Mouse (Mus musculus) layer of hippocampus, postnatal 10 days (tissue): ENCODE data around the gene 4930451I11Rik. TPM values are rescaled to one million over a fixed set of nuclear protein-coding genes. Genes with fewer than 3 reads are reported as not detected.

Experiments
- DNase-seq, 2 experiments: peaks; one replicate each; pipeline ENCODE4 v3.0.0; 2021; ENCODE audit warnings: low spot score in 2 of 2
- total RNA-seq, 2 experiments: library from RNA; stranded (reverse); gene quantifications; 2 replicates each; pipeline ENCODE4 v1.2.3; 2021

The 4930451I11Rik gene
- total RNA-seq, 2 experiments from 2014 or later: not detected

GRCm38 (mm10) chr7:126781661-126782370 is 49.6 kb downstream of the 4930451I11Rik start:
- DNase-seq: no peak

DNA sequence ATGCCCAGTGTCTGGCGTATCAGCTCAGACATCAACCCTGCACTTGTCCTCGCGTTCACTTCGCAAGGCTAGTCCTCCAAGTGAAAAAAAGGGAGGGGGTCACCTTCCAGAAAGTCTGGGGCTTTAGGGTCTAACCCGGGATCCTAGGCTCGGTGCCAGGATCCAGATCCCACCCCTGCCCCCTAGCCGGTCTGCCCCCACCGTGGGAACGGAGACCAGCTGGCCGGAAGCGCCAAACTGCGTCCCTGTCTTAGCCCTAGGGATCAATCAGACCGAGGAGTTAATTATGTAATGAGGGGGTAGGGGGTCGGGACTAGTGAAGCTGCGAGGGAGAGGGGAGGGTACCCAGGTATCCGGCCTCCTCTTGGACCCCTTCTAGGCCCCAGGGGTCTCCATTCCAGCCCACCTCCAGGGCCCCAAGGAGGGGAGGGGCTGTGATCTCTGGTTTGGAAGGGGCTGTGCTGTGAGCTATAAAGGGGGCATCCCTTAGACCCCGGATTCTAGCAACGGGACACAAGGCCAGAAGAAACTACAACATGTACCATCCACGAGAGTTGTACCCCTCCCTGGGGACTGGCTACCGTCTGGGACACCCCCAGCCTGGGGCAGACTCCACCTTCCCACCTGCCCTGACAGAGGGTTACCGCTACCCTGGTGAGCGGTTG is 50.3 kb downstream of the 4930451I11Rik start, which contains the start of gene Tbx6:
Gene Tbx6, plus strand, starts transcription at position 513 of the 665 bp plus-strand sequence.
- no peak for DNase-seq

Other genes with a start within 250 kb of the 4930451I11Rik start
- under 1 TPM; 0.43 to 0.51 TPM for gene Apobr, start 246.7 kb downstream of the 4930451I11Rik start, total RNA-seq
- 10 to 100 TPM; 20.8 to 23.2 TPM for gene Cln3, start 245.8 kb downstream of the 4930451I11Rik start, total RNA-seq
- not detected for gene Il27, start 236.7 kb downstream of the 4930451I11Rik start, total RNA-seq
- 1 to 10 TPM; 2.9 to 5.5 TPM for gene Nupr1, start 200.8 kb downstream of the 4930451I11Rik start, total RNA-seq
- gene Sgf29, start 182.3 kb downstream of the 4930451I11Rik start, total RNA-seq: 10 to 100 TPM; 27.1 to 36.3 TPM
- 1 to 10 TPM; 3.8 to 5.3 TPM for gene Sult1a1, start 155.2 kb downstream of the 4930451I11Rik start, total RNA-seq
- gene Bola2, start 136.2 kb downstream of the 4930451I11Rik start, total RNA-seq: 100 to 1,000 TPM; 114 to 137 TPM
- 10 to 100 TPM; 20.1 to 21.5 TPM for gene Slx1b, start 135.9 kb downstream of the 4930451I11Rik start, total RNA-seq
- gene Coro1a, start 123.9 kb downstream of the 4930451I11Rik start, total RNA-seq: 100 to 1,000 TPM; 145 to 151 TPM
- 100 to 1,000 TPM; 146 to 150 TPM for gene Mapk3, start 72.0 kb downstream of the 4930451I11Rik start, total RNA-seq
- gene Gdpd3, start 65.3 kb downstream of the 4930451I11Rik start, total RNA-seq: 1 to 10 TPM; 2.7 to 3.0 TPM
- gene Ypel3, start 54.7 kb downstream of the 4930451I11Rik start, total RNA-seq: 100 to 1,000 TPM; 150 to 152 TPM
- under 1 TPM; 0.62 to 0.69 TPM for gene Tbx6, start 50.2 kb downstream of the 4930451I11Rik start, total RNA-seq
- gene Ppp4c, start 39.1 kb downstream of the 4930451I11Rik start, total RNA-seq: 10 to 100 TPM; 56.2 to 64.6 TPM
- 100 to 1,000 TPM; 133 to 147 TPM for gene Fam57b, start 34.0 kb downstream of the 4930451I11Rik start, total RNA-seq
- gene Doc2a, start 15.8 kb upstream of the 4930451I11Rik start, total RNA-seq: 10 to 100 TPM; 54.0 to 54.1 TPM
- 10 to 100 TPM; 38.8 to 40.9 TPM for gene Hirip3, start 30.3 kb upstream of the 4930451I11Rik start, total RNA-seq
- gene Ino80e, start 30.7 kb upstream of the 4930451I11Rik start, total RNA-seq: 10 to 100 TPM; 56.1 to 58.8 TPM
- gene Taok2, start 53.1 kb upstream of the 4930451I11Rik start, total RNA-seq: 100 to 1,000 TPM; 147 to 167 TPM
- gene Tmem219, start 91.3 kb upstream of the 4930451I11Rik start, total RNA-seq: 10 to 100 TPM; 23.6 to 28.3 TPM
- gene Kctd13, start 97.2 kb upstream of the 4930451I11Rik start, total RNA-seq: 100 to 1,000 TPM; 151 to 152 TPM
- gene Asphd1, start 117.9 kb upstream of the 4930451I11Rik start, total RNA-seq: 10 to 100 TPM; 35.6 to 46.1 TPM
- 100 to 1,000 TPM; 273 to 305 TPM for gene Sez6l2, start 118.9 kb upstream of the 4930451I11Rik start, total RNA-seq
- gene Cdipt, start 144.3 kb upstream of the 4930451I11Rik start, total RNA-seq: 100 to 1,000 TPM; 129 to 149 TPM
- gene Cdiptos, start 144.5 kb upstream of the 4930451I11Rik start, total RNA-seq: under 1 TPM in 1 of 2 experiments, not detected in 1; 0.31 TPM
- 1 to 10 TPM; 5.6 to 6.2 TPM for gene Mvp, start 183.0 kb upstream of the 4930451I11Rik start, total RNA-seq
- gene Pagr1b, start 184.8 kb upstream of the 4930451I11Rik start, total RNA-seq: under 1 TPM in 1 of 2 experiments, not detected in 1; 0.62 TPM
- 10 to 100 TPM; 24.9 to 34.2 TPM for gene Pagr1a, start 185.7 kb upstream of the 4930451I11Rik start, total RNA-seq
- gene Gm42742, start 189.5 kb upstream of the 4930451I11Rik start, total RNA-seq: 10 to 100 TPM; 33.4 to 34.8 TPM
- gene Prrt2, start 189.6 kb upstream of the 4930451I11Rik start, total RNA-seq: 100 to 1,000 TPM; 146 to 184 TPM
- gene Maz, start 195.4 kb upstream of the 4930451I11Rik start, total RNA-seq: 100 to 1,000 TPM; 283 to 292 TPM
- gene Kif22, start 210.8 kb upstream of the 4930451I11Rik start, total RNA-seq: 10 to 100 TPM; 12.6 to 16.5 TPM